Mouse (Mus musculus) liver, embryonic 15.5 days (tissue): ENCODE measurements around the gene Rbm20. TPM values are rescaled to one million over a fixed set of nuclear protein-coding genes. Genes with fewer than 3 reads are reported as not detected.
"Not testable (repeated sequence)": the region's sequence is repeated elsewhere in the genome, so short reads cannot be mapped to it uniquely, and the experiment has no call there.

ENCODE experiments used
- ATAC-seq: fragments of 200-750 bp; cut with Nextera tagmentation; 2 replicates; pipeline ENCODE4 v1.8.0; 2017; ENCODE audit warnings: moderate number of reproducible peaks, mild to moderate bottlenecking, moderate library complexity; ENCODE audit not compliant: insufficient read depth
- H3K27ac ChIP-seq: fragments of 300-500 bp; sonication (generic); replicated peaks from 2 replicates; pipeline ENCODE4 v1.5.1; 2015; ENCODE audit warnings: mild to moderate bottlenecking, inconsistent platforms
- H3K27me3 ChIP-seq: fragments of 300-500 bp; sonication (generic); 2 replicates; pipeline ENCODE4 v1.6.1; 2015; ENCODE audit warnings: mild to moderate bottlenecking, inconsistent platforms
- H3K36me3 ChIP-seq: fragments of 300-500 bp; sonication (generic); replicated peaks from 2 replicates; pipeline ENCODE4 v1.6.1; 2015; ENCODE audit warnings: moderate library complexity, mild to moderate bottlenecking, inconsistent platforms
- H3K4me1 ChIP-seq: fragments of 300-500 bp; sonication (generic); replicated peaks from 2 replicates; pipeline ENCODE4 v1.6.1; 2015; ENCODE audit warnings: inconsistent platforms
- H3K4me2 ChIP-seq: fragments of 300-500 bp; sonication (generic); 2 replicates; pipeline ENCODE4 v1.6.1; 2015; ENCODE audit warnings: moderate library complexity, mild to moderate bottlenecking, inconsistent platforms
- H3K4me3 ChIP-seq: fragments of 300-500 bp; sonication (generic); replicated peaks from 2 replicates; pipeline ENCODE4 v1.5.1; 2015; ENCODE audit warnings: mild to moderate bottlenecking, inconsistent platforms
- H3K9ac ChIP-seq: fragments of 300-500 bp; sonication (generic); 2 replicates; pipeline ENCODE4 v1.6.1; 2015; ENCODE audit warnings: moderate library complexity, mild to moderate bottlenecking, inconsistent platforms
- H3K9me3 ChIP-seq: fragments of 300-500 bp; sonication (generic); replicated peaks from 2 replicates; pipeline ENCODE4 v1.6.1; 2016; ENCODE audit warnings: inconsistent platforms
- WGBS: fragments of 180-500 bp; shearing (Covaris S2); methylation state at CpG from one replicate; pipeline ENCODE4 v1.1.7; 2015; ENCODE audit warnings: mixed read lengths; ENCODE audit not compliant: insufficient replicate concordance; 5-methylcytosine and 5-hydroxymethylcytosine counted together
- polyA plus RNA-seq: library from polyadenylated mRNA; unstranded; fragments of >200 nt; fragmentation: Nextera tagmentation; extraction: Ambion mirVana; gene quantifications from 2 replicates; pipeline ENCODE4 v1.2.1, GENCODE M21; 2015

Rbm20 gene
- polyA plus RNA-seq, 1 experiment from 2014 or later: 0.15 TPM

GRCm38 (mm10) chr19:53806526-53807275, 129.6 kb downstream of the Rbm20 start:
- peaks cover 66% of the 10 kb centered on the region for H3K4me1 ChIP-seq
- not testable (repeated sequence) for H3K27me3 ChIP-seq, H3K36me3 ChIP-seq, H3K4me2 ChIP-seq, H3K27ac ChIP-seq, H3K9ac ChIP-seq, ATAC-seq, H3K4me3 ChIP-seq, H3K9me3 ChIP-seq
- WGBS: 64% methylated on average over 6 of the region's 6 CpGs

GRCm38 (mm10) chr19:53807276-53807801, 130.2 kb downstream of the Rbm20 start:
- Histone ChIP-seq H3K36me3 (no peaks in the 10 kb centered on the region), H3K9me3 (no peaks in the 10 kb centered on the region), H3K27me3 (no peaks in the 10 kb centered on the region), H3K4me2 (no peak overlapping the region), H3K9ac (no peak overlapping the region), H3K27ac (no peak overlapping the region), H3K4me3 (no peak overlapping the region), H3K4me1 (peaks cover 60% of the 10 kb centered on the region)
- 49% methylated on average over 5 of the region's 5 CpGs for WGBS
- ATAC-seq: no peak

GRCm38 (mm10) chr19:53808041-53808777, 131.1 kb downstream of the Rbm20 start:
- H3K27me3 ChIP-seq: no peaks in the 10 kb centered on the region
- 0 out of 2 replicates have a peak, but pooled peaks have one; percentile 20 for ATAC-seq
- no peak overlapping the region for H3K4me3 ChIP-seq
- H3K4me1 ChIP-seq: peaks cover 52% of the 10 kb centered on the region
- no peak overlapping the region for H3K27ac ChIP-seq
- H3K9ac ChIP-seq: no peak overlapping the region
- H3K36me3 ChIP-seq: no peaks in the 10 kb centered on the region
- no peaks in the 10 kb centered on the region for H3K9me3 ChIP-seq
- 29% methylated on average over 15 of the region's 15 CpGs for WGBS
- H3K4me2 ChIP-seq: no peak overlapping the region

GRCm38 (mm10) chr19:53809185-53809861, 132.2 kb downstream of the Rbm20 start:
- 23% methylated on average over 7 of the region's 7 CpGs for WGBS
- H3K4me1 ChIP-seq: peaks cover 43% of the 10 kb centered on the region
- H3K27ac ChIP-seq: peak overlapping the region; percentile 83
- no peaks in the 10 kb centered on the region for H3K9me3 ChIP-seq
- H3K36me3 ChIP-seq: no peaks in the 10 kb centered on the region
- peak; percentile 74 for ATAC-seq
- H3K4me3 ChIP-seq: no peak overlapping the region
- 0 out of 2 replicates have a peak overlapping the region, but pooled peaks have one; percentile 0 for H3K9ac ChIP-seq
- H3K4me2 ChIP-seq: peak overlapping the region; percentile 56
- no peaks in the 10 kb centered on the region for H3K27me3 ChIP-seq

GRCm38 (mm10) chr19:53810024-53810423, 132.9 kb downstream of the Rbm20 start:
- Histone ChIP-seq H3K9ac (0 out of 2 replicates have a peak overlapping the region, but pooled peaks have one; percentile 0), H3K36me3 (no peaks in the 10 kb centered on the region), H3K27ac (peak overlapping the region; percentile 83), H3K9me3 (no peaks in the 10 kb centered on the region), H3K4me1 (peaks cover 43% of the 10 kb centered on the region), H3K4me3 (no peak overlapping the region), H3K27me3 (no peaks in the 10 kb centered on the region), H3K4me2 (peak overlapping the region; percentile 56)
- peak; percentile 92 for ATAC-seq
- 28% methylated on average over 7 of the region's 7 CpGs for WGBS

- Histone ChIP-seq H3K4me3 (no peak overlapping the region), H3K27me3 (no peaks in the 10 kb centered on the region), H3K36me3 (no peaks in the 10 kb centered on the region), H3K4me2 (peak overlapping the region; percentile 56), H3K9me3 (no peaks in the 10 kb centered on the region), H3K27ac (peak overlapping the region; percentile 83; the same call in 1 of the 2 replicates), H3K4me1 (peaks cover 43% of the 10 kb centered on the region), H3K9ac (no peak overlapping the region)
- 49% methylated on average over 3 of the region's 3 CpGs for WGBS
- no peak for ATAC-seq
These were observed 133.5 kb downstream of the Rbm20 start for GRCm38 (mm10) chr19:53810584-53810983.

GRCm38 (mm10) chr19:53813576-53813975, 136.5 kb downstream of the Rbm20 start:
- peaks cover 38% of the 10 kb centered on the region for H3K4me1 ChIP-seq
- no peak overlapping the region for H3K4me2 ChIP-seq
- H3K4me3 ChIP-seq: no peak overlapping the region
- no peaks in the 10 kb centered on the region for H3K27me3 ChIP-seq
- H3K9me3 ChIP-seq: no peaks in the 10 kb centered on the region
- H3K27ac ChIP-seq: no peak overlapping the region
- ATAC-seq: no peak
- WGBS: 92% methylated on average over 5 of the region's 5 CpGs
- H3K9ac ChIP-seq: no peak overlapping the region; the same call in 1 of the 2 replicates
- H3K36me3 ChIP-seq: peaks cover 1% of the 10 kb centered on the region; the same call in 1 of the 2 replicates

GRCm38 (mm10) chr19:53815714-53816113, 138.6 kb downstream of the Rbm20 start:
- Histone ChIP-seq H3K36me3 (peaks cover 4% of the 10 kb centered on the region; the same call in 1 of the 2 replicates), H3K4me3 (no peak overlapping the region), H3K27me3 (no peaks in the 10 kb centered on the region), H3K9me3 (no peaks in the 10 kb centered on the region), H3K9ac (no peak overlapping the region), H3K4me2 (no peak overlapping the region), H3K27ac (no peak overlapping the region), H3K4me1 (peaks cover 38% of the 10 kb centered on the region)
- WGBS: 72% methylated on average over 4 of the region's 4 CpGs
- ATAC-seq: no peak

GRCm38 (mm10) chr19:53816242-53816641, 139.1 kb downstream of the Rbm20 start:
- Histone ChIP-seq H3K36me3 (peaks cover 4% of the 10 kb centered on the region; the same call in 1 of the 2 replicates), H3K4me1 (peaks cover 38% of the 10 kb centered on the region), H3K27ac (no peak overlapping the region), H3K9ac (no peak overlapping the region), H3K4me3 (no peak overlapping the region), H3K4me2 (no peak overlapping the region), H3K9me3 (no peaks in the 10 kb centered on the region), H3K27me3 (no peaks in the 10 kb centered on the region)
- ATAC-seq: no peak
- 70% methylated on average over 11 of the region's 11 CpGs for WGBS

- H3K4me2 ChIP-seq: peak overlapping the region; percentile 34
- H3K27me3 ChIP-seq: no peaks in the 10 kb centered on the region
- H3K9me3 ChIP-seq: no peaks in the 10 kb centered on the region
- peak overlapping the region; percentile 81 for H3K27ac ChIP-seq
- peak overlapping the region; percentile 29; the same call in 1 of the 2 replicates for H3K9ac ChIP-seq
- no peak overlapping the region for H3K4me3 ChIP-seq
- ATAC-seq: peak; percentile 94
- 10% methylated on average over 6 of the region's 6 CpGs for WGBS
- H3K36me3 ChIP-seq: peaks cover 4% of the 10 kb centered on the region; the same call in 1 of the 2 replicates
- peaks cover 48% of the 10 kb centered on the region for H3K4me1 ChIP-seq
These were observed 142.2 kb downstream of the Rbm20 start for GRCm38 (mm10) chr19:53819299-53819698.
